In genomic region chr11:9500326-9501142, GRCm38 (mm10) we compare ENCODE assay signal across 15 mouse cellular contexts.
A peak's percentile ranks its signal among the peaks of the same experiment; 100 is the strongest.
DNase-seq lines count a peak whose midpoint lies in the region; ATAC-seq lines count a peak whose summit lies in the region.
"Had no signal": no experiment of that assay in that cellular context is flagged by ENCODE, and none has a peak within 500 bp of the region (broad histone marks: within the 10 kb centered on the region; RNA-seq: fewer than 3 reads in every experiment).

No protein-coding gene starts in this region.

- no peaks in the 10 kb centered on the region for H3K4me1 ChIP-seq in hindbrain, embryonic 16.5 days (ENCODE audit: control insufficient read depth, insufficient read depth, low read depth, low read length)
- H3K4me1 ChIP-seq in intestine, embryonic 15.5 days (replicated peaks) = no peaks in the 10 kb centered on the region

- H3K9ac ChIP-seq in hindbrain, embryonic 16.5 days (ENCODE audit: low read depth, low read length) = no peak overlapping the region
- H3K9ac ChIP-seq in intestine, embryonic 15.5 days = no peak overlapping the region
- H3K9ac ChIP-seq: liver, embryonic 14.5 days had no signal

- WGBS in hindbrain, embryonic 16.5 days = 36% methylated on average over 5 of the region's 5 CpGs
- WGBS in intestine, embryonic 15.5 days = 59% methylated on average over 5 of the region's 5 CpGs

- peak; percentile 80 for ATAC-seq in frontal cortex, adult (ENCODE audit: low TSS enrichment)
- ATAC-seq in hindbrain, embryonic 16.5 days = peak; percentile 87
- ATAC-seq in intestine, embryonic 15.5 days = no peak

- H3K27ac ChIP-seq in hindbrain, embryonic 16.5 days (ENCODE audit: low read depth, low read length) = no peak overlapping the region
- no peak overlapping the region for H3K27ac ChIP-seq in intestine, embryonic 15.5 days
- H3K27ac ChIP-seq: liver, embryonic 14.5 days had no signal

- no peak for DNase-seq in frontal cortex, postnatal 25 days (ENCODE audit: low spot score in 2 of 2)
- DNase-seq in right cerebral cortex, postnatal 25 days = peak; percentile 6
- DNase-seq in right cerebral cortex, postnatal 36 days (ENCODE audit: low spot score in 2 of 2) = no peak
- DNase-seq in telencephalon, adult 2 months (ENCODE audit: low read depth, low spot score) = peak; percentile 27
- no peak for DNase-seq in heart, adult 9 months (ENCODE audit: low spot score in 2 of 2)
- DNase-seq: adrenal gland, adult 2 months; gastrocnemius, postnatal 36 days; heart, postnatal 10 days; kidney, adult 18-20 months; lung, postnatal 36 days; retina, postnatal 1 day had no signal

- no peak overlapping the region for H3K4me2 ChIP-seq in hindbrain, embryonic 16.5 days (ENCODE audit: low read length)
- H3K4me2 ChIP-seq in intestine, embryonic 15.5 days (replicated peaks) = no peak overlapping the region

- no peaks in the 10 kb centered on the region for H3K27me3 ChIP-seq in hindbrain, embryonic 16.5 days (replicated peaks; ENCODE audit: control insufficient read depth, insufficient read depth, low read length)
- no peaks in the 10 kb centered on the region for H3K27me3 ChIP-seq in intestine, embryonic 15.5 days (replicated peaks)

- H3K4me3 ChIP-seq in hindbrain, embryonic 16.5 days (ENCODE audit: low read length) = no peak overlapping the region
- no peak overlapping the region for H3K4me3 ChIP-seq in intestine, embryonic 15.5 days (replicated peaks)

- no peaks in the 10 kb centered on the region for H3K36me3 ChIP-seq in hindbrain, embryonic 16.5 days (ENCODE audit: control insufficient read depth, insufficient read depth, low read length)
- H3K36me3 ChIP-seq in intestine, embryonic 15.5 days = no peaks in the 10 kb centered on the region

- no peaks in the 10 kb centered on the region for H3K9me3 ChIP-seq in hindbrain, embryonic 16.5 days (ENCODE audit: control insufficient read depth, low read length)
- H3K9me3 ChIP-seq in intestine, embryonic 15.5 days = no peaks in the 10 kb centered on the region

Comparison
In these comparisons a context has a peak if more than half of its experiments do, and no peak if none do; other contexts are left out.
1. DNase-seq: peak in right cerebral cortex, postnatal 25 days (single experiment) and telencephalon, adult 2 months (single experiment); none in frontal cortex, postnatal 25 days (0 of 2), right cerebral cortex, postnatal 36 days (0 of 2) and heart, adult 9 months (0 of 2).